Mouse (Mus musculus): Measurements from ENCODE around the gene Spata21. TPM values are rescaled to one million over a fixed set of nuclear protein-coding genes. Genes with fewer than 3 reads are reported as not detected.

Gene Spata21
- total RNA-seq, 2 experiments from 2014 or later = not detected

- ATAC-seq (replicated peaks; ENCODE audit: poor library complexity, severe bottlenecking) = no peak
These were observed 14.5 kb upstream of the Spata21 start for GRCm38 (mm10) chr4:141073661-141074060.

GRCm38 (mm10) chr4:141074109-141074508 lies 14.0 kb upstream of the Spata21 start:
- ATAC-seq (replicated peaks; ENCODE audit: poor library complexity, severe bottlenecking) = no peak

GRCm38 (mm10) chr4:141076761-141077506 lies 11.2 kb upstream of the Spata21 start:
- peak; percentile 71 for ATAC-seq (replicated peaks; ENCODE audit: poor library complexity, severe bottlenecking)

- peak; percentile 89 for ATAC-seq (replicated peaks; ENCODE audit: poor library complexity, severe bottlenecking)
These were observed 10.2 kb upstream of the Spata21 start, which contains the start of gene Necap2 for GRCm38 (mm10) chr4:141077681-141078509. TSS of gene Necap2 (minus strand) at chr4:141078357.

- ATAC-seq (replicated peaks; ENCODE audit: poor library complexity, severe bottlenecking) = no peak
These were observed 9.5 kb upstream of the Spata21 start for GRCm38 (mm10) chr4:141078510-141079137.

- ATAC-seq (replicated peaks; ENCODE audit: poor library complexity, severe bottlenecking) = no peak
These were observed 1.3 kb upstream of the Spata21 start for GRCm38 (mm10) chr4:141086862-141087261.

- ATAC-seq (replicated peaks; ENCODE audit: poor library complexity, severe bottlenecking) = peak; percentile 22; the same call in 1 of the 2 replicates
These were observed 581 bp downstream of the Spata21 start for GRCm38 (mm10) chr4:141088714-141089113.

GRCm38 (mm10) chr4:141095016-141095415 lies 6.9 kb downstream of the Spata21 start:
- no peak for ATAC-seq (replicated peaks; ENCODE audit: poor library complexity, severe bottlenecking)

GRCm38 (mm10) chr4:141096710-141097109 lies 8.6 kb downstream of the Spata21 start:
- ATAC-seq (replicated peaks; ENCODE audit: poor library complexity, severe bottlenecking) = no peak

- ATAC-seq (replicated peaks; ENCODE audit: poor library complexity, severe bottlenecking) = peak; percentile 46; the same call in 1 of the 2 replicates
These were observed 10.8 kb downstream of the Spata21 start for GRCm38 (mm10) chr4:141098935-141099334.

- no peak for ATAC-seq (replicated peaks; ENCODE audit: poor library complexity, severe bottlenecking)
These were observed 11.8 kb downstream of the Spata21 start for GRCm38 (mm10) chr4:141099956-141100355.

GRCm38 (mm10) chr4:141101291-141101690 lies 13.2 kb downstream of the Spata21 start:
- ATAC-seq (replicated peaks; ENCODE audit: poor library complexity, severe bottlenecking) = no peak

GRCm38 (mm10) chr4:141101855-141102254 lies 13.7 kb downstream of the Spata21 start:
- no peak for ATAC-seq (replicated peaks; ENCODE audit: poor library complexity, severe bottlenecking)

- ATAC-seq (replicated peaks; ENCODE audit: poor library complexity, severe bottlenecking) = no peak
These were observed 18.5 kb downstream of the Spata21 start for GRCm38 (mm10) chr4:141106526-141107183.

- no peak for ATAC-seq (replicated peaks; ENCODE audit: poor library complexity, severe bottlenecking)
These were observed 20.1 kb downstream of the Spata21 start for GRCm38 (mm10) chr4:141108196-141108732.

- no peak for ATAC-seq (replicated peaks; ENCODE audit: poor library complexity, severe bottlenecking)
These were observed 25.7 kb downstream of the Spata21 start for GRCm38 (mm10) chr4:141113831-141114230.

GRCm38 (mm10) chr4:141114521-141114981 lies 26.4 kb downstream of the Spata21 start:
- ATAC-seq (replicated peaks; ENCODE audit: poor library complexity, severe bottlenecking) = no peak

- ATAC-seq (replicated peaks; ENCODE audit: poor library complexity, severe bottlenecking) = no peak
These were observed 27.3 kb downstream of the Spata21 start for GRCm38 (mm10) chr4:141115398-141115797.

GRCm38 (mm10) chr4:141118691-141119090 lies 30.6 kb downstream of the Spata21 start:
- no peak for ATAC-seq (replicated peaks; ENCODE audit: poor library complexity, severe bottlenecking)

- ATAC-seq (replicated peaks; ENCODE audit: poor library complexity, severe bottlenecking) = peak; percentile 46; the same call in 1 of the 2 replicates
These were observed 32.6 kb downstream of the Spata21 start for GRCm38 (mm10) chr4:141120700-141121099.

Measured in granulocyte monocyte progenitor cell, adult 5-6 weeks (primary cell).